Mouse (Mus musculus): ENCODE measurements at regions not wholly inside any gene's neighbourhood (a gene's known extent, or its start where the extent isn't known, plus 50 kb on each side); places are given as distances from the start of the nearest gene placed in this dataset.
"Not testable (repeated sequence)": the region's sequence is repeated elsewhere in the genome, so short reads cannot be mapped to it uniquely, and the experiment has no call there.

DNA sequence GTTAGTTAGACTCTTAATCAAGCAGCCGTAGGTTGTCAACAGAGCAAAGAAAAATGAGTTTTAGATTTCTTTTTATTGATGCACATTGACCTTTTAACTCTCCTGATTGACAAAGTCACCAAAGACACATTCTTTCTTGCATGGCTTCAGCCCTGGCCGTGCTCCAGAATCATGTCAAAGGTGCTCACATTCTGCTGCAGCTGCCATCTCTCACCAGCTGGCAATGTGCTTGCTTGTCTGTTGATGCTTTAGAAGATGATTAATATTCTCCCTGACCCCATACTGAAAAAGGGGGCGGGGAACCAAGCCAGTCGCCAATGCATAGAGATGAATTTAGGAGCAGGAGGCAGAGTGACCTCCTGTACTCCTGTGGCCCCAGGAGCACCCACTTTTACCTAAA, 510.1 kb downstream of the Hace1 start:
- DNase-seq (ENCODE audit: low spot score): no peak

GRCm38 (mm10) chr10:46100837-46101236, 523.2 kb downstream of the Hace1 start:
- DNase-seq (ENCODE audit: low spot score): no peak

- no peak for DNase-seq (ENCODE audit: low spot score)
These were observed 531.2 kb downstream of the Hace1 start for GRCm38 (mm10) chr10:46108810-46109209.

- DNase-seq (ENCODE audit: low spot score): no peak
These were observed 537.1 kb downstream of the Hace1 start for GRCm38 (mm10) chr10:46114631-46115130.

DNA sequence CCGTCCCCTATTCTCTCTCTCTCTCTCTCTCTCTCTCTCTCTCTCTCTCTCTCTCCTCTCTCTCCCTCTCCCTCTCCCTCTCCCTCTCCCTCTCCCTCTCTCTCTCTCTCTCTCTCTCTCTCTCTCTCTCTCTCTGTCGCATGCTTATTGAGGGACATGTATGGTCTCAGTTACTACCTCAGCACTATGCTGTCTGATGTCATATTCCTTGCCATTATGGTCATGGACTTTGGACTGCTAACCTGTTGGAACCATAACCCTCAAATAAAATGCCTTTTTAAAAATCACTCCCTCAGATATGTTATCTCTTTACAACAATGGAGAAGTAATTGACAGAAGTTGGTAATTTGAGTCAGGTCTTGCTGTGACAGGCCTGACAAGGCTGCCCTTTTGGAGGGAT, 544.8 kb downstream of the Hace1 start:
- DNase-seq (ENCODE audit: low spot score): not testable (repeated sequence)

DNA sequence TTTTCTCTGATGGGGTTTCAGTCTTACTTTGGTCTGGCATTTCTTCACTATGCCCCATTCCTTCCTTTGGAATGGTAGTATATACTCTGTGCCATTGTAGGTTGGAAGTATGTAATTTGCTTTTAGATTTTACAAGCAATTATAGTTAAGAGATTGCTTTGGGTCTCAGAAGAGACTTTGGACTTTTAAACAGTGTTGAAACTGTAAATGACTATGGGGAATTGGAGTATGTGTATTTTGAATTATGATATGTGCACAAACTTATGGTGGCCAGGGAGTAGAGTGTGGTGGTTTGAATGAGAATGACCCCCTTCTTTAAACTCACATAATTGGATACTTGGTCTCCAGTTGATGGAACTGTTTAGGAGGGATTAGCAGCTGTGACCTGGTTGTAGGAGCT, 546.2 kb downstream of the Hace1 start:
- no peak for DNase-seq (ENCODE audit: low spot score)

DNA sequence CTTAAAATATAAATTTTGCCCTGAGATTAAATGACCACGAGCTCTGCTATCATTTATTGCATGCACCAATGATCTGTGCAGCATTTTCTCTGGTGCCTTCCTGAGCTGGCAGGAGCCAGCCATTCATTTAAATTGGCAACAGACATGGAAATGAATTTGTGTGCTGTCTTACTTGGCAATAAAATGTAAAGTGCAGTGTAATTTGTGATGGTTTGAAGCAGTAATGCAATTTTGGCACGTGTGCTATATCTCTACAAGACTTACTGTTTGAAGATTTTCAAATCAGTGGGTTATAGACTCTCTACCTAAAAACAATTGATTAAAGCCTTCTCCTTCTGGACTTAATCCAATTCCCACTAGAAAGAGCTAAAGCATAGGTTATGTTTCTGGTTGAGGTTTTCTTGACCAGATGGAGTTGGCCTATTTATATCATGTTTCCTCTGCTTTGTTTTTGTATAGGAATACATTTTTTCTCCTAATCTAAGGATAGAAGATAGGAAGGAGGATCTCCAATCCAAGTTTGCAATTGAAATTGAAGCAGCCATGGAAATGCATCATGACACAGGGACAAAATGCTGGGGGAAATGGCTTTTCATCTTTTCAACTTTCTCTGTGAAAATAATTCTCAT, 557.6 kb downstream of the Hace1 start:
- DNase-seq (ENCODE audit: low spot score): no peak

DNA sequence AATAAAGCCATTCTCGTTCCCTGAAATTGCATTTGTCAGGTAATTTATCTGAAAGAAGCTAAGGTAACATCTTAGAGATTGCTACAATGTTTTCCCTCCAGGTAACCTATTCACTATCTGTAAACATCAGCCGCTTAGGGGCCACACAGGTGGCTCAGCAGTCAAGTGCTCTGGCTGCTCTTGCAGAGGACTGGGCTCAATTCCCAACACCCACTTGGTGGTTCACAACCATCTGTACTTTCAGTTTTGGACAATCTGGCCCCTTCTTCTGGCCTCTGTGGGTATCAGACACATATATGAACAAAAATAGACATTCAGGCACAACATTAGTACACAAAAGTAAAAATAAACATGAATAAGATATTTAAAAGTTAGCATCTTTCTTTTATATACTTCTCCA, 596.4 kb downstream of the Hace1 start:
- DNase-seq (ENCODE audit: low spot score): no peak

DNA sequence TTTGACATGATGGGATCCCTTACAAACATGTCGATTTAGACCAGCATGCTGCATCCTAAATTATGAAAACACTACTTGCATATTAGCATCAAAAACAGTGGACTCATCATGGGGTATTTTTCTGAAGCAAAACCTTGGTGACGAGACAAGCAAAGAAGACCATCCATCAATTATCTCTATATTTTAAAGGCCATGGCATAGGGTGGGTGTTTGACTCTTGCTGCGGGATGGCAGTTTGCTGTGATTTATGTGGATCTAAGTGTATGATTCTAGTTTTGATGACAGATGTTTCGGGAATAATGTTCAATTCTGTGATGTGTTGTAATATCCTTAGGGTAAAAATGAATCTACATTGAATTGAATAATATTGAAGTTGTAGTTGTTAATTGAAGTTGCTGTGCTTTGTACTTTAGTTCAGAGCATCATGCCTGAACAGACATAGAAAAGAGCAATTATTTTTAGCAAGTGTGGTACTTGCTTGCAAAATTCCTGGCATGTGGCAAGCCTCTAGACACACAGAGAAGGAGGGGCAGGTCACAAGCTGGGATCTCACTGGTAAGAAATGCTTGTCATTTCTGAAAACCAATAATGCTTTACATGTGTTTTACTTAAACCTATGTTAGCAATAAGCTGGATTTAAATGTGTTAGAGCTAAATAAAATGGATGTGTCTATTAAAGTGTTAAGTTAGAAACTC, 608.3 kb downstream of the Hace1 start:
- DNase-seq (ENCODE audit: low spot score): no peak

GRCm38 (mm10) chr10:46194143-46194542, 616.5 kb downstream of the Hace1 start:
- DNase-seq (ENCODE audit: low spot score): no peak

GRCm38 (mm10) chr10:46226837-46227402, 649.3 kb downstream of the Hace1 start:
- DNase-seq (ENCODE audit: low spot score): no peak

DNA sequence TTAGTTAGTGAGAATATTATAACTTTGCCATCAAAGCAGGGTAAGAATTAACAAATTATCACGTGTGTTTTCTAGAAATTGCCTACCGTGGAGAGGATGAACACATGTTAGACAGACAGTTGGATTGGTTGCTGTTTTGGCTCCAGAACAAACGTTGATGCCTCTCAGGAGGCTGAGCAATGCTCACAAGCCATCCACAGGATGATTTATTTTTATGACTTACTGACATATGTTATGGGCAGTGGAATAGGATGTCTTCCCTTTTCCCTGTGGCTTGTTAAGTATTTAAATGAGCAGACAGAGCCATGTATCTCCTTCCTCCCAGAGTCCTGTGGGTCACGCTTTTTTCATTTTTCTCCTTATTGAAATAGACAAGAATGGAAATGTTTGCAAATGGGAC, 652.0 kb downstream of the Hace1 start:
- DNase-seq (ENCODE audit: low spot score): no peak

DNA sequence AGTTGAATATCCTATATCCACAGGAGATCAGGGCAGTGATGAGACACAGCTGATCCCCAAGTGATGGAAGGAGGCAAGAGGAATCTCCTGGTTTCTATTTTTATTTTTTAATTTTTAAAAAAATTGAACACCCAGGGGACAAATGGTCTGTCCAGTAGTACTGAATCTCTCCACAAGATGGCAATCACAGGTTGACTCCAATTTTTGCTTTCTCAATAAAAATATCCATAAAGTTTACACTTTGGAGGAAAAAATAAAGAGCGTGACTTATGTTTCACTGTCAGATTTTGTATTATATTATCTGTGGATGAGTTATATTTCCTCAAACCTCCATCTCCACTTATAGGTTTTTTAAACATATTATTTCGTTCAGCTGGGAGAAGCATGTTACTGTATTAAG, 658.0 kb downstream of the Hace1 start:
- DNase-seq (ENCODE audit: low spot score): no peak

DNA sequence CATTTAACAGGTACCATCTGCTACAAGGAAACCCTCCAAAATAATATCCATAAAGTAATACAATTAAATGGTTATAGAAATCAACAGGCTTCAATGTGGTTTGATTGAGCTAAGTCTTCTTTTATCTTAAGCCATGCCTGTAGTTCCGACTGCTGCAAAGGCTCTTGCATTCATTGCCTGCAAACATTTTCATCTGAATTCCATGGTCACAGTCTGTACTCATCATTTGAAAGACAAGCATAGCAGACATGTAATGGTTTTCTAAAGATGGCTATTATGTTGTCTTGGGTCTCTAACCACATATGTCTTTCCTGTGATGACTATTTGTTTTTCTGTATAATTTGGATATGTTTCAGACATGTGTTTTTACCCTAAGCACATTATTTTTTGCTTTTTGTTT, 677.9 kb downstream of the Hace1 start:
- no peak for DNase-seq (ENCODE audit: low spot score)

DNA sequence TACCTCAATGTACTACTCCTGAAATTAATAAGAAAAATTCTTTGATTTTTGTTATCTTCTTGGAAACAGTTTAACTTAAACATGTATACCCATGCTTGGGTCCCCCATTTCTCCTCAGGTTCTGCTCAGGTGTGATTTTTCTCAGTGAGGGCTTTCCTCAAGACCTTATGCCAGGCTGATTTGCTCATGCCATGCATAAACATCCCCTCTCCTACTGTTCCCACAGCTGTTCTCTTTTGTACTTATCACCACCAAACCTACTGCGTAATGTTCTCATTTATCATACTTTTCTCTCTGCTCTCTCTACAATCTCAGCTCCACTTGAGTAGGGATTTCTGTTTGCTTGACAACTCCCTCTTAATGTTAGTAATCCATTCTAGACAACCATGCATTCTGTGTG, 692.1 kb downstream of the Hace1 start:
- DNase-seq (ENCODE audit: low spot score): no peak

GRCm38 (mm10) chr10:46273846-46274245, 696.2 kb downstream of the Hace1 start:
- no peak for DNase-seq (ENCODE audit: low spot score)

DNA sequence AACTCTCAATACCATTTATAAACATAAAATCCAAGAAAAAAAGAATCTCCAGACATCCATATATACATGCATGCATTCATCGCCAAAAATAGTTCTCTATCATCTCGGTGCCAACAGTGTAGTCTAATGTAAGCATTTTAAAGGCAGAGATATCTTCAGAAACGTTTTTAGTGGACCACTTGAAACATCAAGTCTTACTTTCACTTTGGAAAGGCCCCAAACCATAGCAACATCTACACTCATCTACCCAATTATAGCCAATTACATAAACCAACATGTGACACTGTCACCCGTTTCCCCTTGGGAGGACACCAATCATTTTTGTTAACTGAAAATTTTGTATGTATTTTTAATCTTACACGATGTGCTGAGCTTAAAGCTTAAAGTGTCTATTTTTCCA, 716.7 kb downstream of the Hace1 start:
- no peak for DNase-seq (ENCODE audit: low spot score)

DNA sequence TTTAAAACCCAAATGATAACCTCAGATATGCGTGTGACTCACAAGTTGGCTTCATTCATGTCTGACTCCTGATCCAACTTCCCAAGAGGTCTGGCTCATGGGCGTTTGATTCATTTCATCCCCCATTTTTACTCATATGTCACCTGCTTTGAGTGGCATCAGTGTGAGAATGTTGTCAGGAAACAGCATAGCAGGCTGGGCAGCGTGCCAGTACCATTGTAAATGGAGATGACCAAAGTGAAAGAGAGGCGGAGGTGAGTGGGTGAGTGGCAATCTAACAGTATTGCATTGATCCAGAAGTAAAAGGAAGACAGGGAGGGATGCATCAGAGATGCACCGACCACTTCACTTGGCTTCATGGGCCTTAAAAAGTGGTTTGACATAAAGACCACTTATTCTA, 720.7 kb downstream of the Hace1 start:
- no peak for DNase-seq (ENCODE audit: low spot score)

DNA sequence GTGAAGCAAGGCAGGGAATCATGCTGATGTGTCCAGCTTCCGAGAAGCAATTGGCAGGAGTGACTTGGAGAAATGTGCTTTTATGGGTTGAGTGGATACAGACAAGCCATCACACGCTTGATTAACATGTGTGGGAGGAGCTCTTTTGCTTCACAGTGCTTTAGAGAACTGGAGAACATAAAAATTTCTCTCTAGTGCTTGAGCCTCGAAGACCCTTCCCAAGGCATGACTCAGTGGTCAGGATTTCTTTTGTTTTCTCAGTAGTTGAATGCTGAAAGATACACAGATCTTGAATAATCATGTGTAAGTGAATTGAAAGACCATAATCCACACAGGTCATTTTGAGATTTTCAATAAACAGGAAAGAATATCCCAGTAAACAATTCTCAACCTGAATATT, 721.9 kb downstream of the Hace1 start:
- no peak for DNase-seq (ENCODE audit: low spot score)

DNA sequence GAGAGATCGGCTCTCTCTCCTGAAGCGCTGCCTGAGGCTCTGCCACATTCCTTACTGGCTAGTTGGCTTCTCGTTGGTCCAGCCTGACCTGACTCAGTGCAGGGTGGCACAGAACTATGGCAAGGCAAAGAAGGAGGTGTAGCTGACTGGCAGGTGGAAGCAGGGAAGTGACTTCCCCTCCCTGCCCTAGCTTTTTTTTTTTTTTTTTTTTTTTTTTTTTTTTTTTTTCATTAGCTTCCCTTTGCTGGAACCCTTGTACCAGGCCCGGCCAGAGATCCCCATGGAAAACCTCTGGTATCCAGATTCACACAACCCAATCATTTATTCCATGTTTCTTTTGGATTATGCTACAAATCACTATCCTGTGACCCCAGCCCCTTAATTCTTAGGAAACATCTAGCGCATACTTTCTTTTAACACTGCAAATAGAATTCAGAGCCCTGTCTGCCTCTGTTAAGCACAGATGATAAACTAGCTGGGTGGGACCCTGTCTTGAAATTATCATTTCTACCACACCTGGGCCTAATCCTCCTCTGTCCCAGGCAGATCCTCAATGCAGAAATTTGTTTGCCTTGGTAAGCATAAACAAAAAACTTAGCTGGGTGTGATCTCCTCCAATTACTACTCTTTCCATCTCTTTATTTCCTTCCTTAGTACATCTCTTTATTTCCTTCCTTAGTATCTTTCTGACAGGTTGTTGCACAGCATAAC, 742.9 kb downstream of the Hace1 start:
- no peak for DNase-seq (ENCODE audit: low spot score)

DNA sequence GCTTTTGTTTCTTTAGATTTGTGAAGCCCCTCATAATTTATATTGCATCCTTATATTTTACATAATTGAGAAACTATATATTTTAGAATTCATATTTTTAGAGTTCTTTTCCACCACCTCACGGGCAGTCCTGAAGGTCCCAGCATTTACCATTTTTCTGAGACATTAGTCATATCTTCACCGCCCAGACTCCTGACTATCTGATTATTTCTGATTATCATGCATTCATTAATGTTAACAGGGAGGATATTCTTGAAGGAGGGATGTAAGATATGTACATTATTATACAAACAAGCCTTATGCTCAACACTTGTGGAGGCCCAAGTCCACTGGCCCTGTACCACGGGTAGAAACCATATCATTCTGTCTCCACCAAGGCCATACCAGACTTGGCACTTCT, 743.4 kb downstream of the Hace1 start:
- no peak for DNase-seq (ENCODE audit: low spot score)

DNA sequence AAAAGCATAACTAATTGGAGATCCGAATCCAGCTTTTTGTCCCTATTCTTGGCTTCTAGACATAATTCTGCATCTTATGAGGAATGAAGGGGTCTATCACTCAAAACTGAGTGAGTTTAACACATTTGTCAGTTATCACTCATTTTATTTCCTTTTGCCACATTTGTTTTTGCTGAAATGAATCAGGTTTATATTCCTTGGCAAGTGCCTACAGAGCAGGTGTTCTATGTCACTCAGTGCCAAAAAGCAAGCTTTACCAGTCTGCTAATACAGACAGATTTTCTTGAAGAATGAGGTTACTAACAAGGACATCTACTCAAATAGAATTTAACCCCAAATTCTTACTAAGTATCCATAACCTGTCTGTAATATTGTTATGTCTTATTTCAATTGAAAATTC, 751.4 kb downstream of the Hace1 start:
- DNase-seq (ENCODE audit: low spot score): no peak

Data from layer of hippocampus, adult 9-10 months (tissue).